Mouse (Mus musculus) left cerebral cortex, postnatal 36 days (tissue): ENCODE measurements at regions not wholly inside any gene's neighbourhood (a gene's known extent, or its start where the extent isn't known, plus 50 kb on each side); places are given as distances from the start of the nearest gene placed in this dataset.
"Not testable (repeated sequence)": the region's sequence is repeated elsewhere in the genome, so short reads cannot be mapped to it uniquely, and the experiment has no call there.

Experiments used
- DNase-seq, 2 experiments: peaks; one replicate each; pipeline ENCODE4 v3.0.0; 2021 to 2022; ENCODE audit warnings: low spot score in 2 of 2, mixed read lengths in 1 of 2
- intact Hi-C: fragments of 180-260 bp; cut with DNase I; formaldehyde crosslinking; loops from one replicate; pipeline ENCODE4 v1.15.1; 2025

DNA sequence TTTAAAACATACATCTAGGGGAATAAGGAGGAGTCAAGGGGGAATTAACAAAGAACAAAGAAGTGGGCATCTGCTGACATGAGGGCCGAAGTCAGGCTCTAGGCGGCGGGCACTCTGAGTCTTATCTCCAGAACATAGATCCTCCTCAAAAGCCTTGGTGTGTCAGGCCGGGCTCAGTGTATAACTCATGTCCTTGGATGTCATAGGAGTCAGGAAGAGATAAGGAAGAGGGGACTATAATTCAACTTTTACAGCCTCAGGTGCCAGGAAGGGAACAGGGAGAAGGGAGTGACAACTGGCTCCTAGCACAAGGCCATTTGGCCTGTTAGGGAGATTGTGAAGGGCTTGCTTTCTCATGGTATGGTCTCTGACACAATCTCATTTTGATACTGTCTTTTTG, 185.9 kb upstream of the Ube2e2 start:
- DNase-seq, intact Hi-C loops: not testable (repeated sequence)

DNA sequence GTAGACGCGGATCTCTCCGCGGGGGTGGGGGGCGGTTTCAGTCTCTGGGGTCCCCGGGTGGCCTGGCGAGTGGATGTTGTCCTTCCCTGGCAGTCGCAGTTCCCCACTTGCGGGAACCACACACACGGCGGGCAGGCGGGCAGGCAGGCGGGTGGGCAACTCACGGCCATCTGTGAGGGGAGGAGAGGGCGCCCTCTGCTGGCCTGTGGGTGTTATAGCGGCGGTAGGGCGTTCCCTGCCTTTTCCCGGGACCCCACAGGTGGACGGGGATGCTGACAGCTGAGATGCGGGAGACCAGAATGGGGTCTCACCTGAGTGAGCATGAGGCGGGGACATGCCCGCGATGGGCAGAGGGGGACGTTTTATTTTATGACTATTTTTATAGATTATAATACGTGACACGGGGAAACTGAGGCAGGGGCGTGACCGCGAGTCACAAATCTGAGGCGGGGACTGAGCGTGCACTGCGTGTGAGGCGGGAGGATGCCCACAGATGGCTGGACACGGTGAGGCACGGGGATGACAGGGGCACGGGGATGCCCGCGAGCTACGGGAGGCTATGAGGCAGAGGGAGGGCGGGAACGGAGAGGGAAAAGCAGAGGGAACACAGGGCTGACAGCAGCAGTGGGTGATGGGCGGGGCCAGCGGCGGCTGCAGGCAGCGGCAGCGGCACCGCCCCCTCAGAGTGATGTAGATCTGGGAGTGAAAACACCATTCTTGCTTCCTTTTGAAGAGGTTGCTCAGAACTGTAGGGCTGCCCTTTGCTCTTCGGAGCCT, 148.1 kb upstream of the Ube2e2 start:
- intact Hi-C loops: no loop called here
- DNase-seq: peak; percentile 56 to 57

DNA sequence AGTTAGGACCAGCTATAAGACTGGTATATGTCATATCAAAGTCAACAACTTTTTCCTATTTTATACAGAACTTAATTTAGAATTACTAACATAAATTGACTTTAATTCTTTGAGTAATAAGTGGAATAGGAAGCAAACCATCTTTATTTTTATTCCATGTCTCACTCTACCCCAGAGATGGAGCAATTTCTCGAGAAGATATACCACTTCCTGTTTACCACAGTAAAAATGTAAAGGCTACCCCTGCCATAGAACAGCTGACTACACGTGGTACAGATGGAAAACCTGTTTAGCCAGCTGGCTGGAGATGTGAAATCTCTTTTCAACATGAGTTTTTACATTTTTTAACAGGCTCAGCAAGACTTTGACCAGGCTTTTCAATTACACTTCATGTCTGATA, 126.0 kb upstream of the Ube2e2 start:
- DNase-seq: no peak
- intact Hi-C loops: no loop called here

DNA sequence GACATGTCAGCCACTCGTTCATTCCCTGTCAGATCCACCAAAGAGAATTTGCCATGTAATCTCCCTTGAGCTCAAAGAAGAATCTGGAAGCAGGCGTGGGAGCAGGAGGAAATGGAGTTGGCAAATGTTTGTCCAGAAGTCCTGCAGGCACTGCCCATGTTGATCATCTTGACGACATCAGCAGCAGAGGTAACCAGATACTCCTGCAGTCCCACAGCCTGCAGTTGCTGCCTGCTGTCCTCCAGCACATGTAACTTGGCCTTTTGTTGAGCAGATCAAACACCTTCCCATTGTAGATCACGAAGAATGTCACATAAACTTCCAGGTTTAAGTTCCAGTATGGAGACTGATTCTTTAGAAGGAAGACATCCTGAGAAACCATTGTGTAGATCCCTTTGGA, 121.3 kb upstream of the Ube2e2 start:
- intact Hi-C loops: loop anchor here (10.0 kb wide), 1 partner anchor 631 kb away; no protein-coding TSS in a partner anchor
- no peak for DNase-seq

DNA sequence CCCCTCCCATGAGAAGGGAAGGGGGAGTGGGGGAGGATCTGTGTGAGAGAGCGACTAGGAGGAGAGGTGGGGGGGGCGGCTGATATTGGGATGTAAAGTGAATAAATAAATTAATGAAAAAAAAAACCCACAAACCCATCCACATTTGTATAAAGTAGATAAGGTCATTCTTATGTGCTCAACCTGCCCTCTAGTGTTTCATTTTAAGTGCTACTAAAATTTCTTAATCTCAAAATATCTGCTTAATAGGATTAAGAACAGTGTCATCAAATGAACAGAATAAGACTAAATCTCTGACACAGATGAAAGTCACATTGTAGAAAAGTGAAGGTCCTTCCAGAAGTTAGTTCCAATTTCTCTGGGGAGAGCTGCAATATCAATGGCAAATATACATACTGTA, 119.5 kb upstream of the Ube2e2 start:
- intact Hi-C loops: loop anchor here (10.0 kb wide), 1 partner anchor 629 kb away; no protein-coding TSS in a partner anchor
- not testable (repeated sequence) for DNase-seq

DNA sequence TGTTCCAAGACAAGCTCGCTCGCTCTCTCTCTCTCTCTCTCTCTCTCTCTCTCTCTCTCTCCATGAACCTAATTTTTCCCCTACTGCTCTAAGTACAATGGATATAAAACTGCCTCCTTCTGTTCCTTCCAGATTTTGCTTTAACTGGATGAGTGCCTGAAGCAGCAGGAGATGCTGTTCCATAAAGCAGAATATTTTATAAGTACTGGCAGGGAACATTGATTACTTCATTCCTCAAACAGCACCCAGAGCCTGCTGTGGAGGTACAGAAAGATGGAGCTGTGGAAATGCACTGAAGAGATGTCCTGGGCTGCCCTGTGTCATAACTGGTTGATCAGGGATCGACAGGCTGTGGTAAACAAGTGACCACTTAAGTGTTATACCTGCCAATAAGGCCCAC, 89.8 kb upstream of the Ube2e2 start:
- intact Hi-C loops: no loop called here
- DNase-seq: peak in 1 of 2 experiments; percentile 14

DNA sequence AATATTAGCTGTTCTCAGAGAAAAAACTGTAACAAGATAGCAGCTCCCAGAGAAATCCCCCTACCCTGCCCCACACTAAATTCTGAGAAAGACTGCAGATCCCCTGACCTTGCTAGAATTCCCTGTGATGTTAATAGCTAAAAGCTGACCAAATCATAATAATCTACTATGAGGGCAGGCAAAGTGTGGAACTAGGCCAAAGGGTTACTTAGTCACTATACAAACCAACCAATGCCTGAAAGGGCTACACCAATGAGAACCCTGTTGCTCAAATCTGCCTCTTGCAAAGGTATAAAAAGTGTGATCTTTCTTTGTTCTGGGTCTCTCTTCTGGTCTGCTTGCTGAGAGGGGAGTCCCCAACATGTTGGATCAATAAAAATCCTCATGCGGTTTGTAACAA, 69.8 kb upstream of the Ube2e2 start:
- DNase-seq: no peak
- intact Hi-C loops: no loop called here

DNA sequence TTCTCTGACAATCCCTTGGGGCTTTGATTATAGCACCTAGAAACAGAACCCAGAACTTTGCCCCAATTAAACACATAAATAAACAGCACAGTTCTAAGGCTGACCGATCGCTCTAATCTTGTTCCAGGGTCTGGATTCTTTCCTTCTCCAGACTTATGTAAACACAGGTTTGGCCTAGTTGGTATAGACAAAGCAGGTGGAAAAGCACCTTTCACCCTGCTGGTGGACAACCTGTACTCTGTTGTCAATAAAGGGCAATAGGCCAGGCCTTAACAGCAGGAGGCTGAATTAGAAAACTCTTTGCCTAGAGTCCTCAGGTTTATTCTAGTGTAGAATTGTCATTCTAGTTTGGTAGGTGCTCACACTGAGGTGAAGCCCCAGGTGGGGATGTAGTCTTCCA, 69.2 kb upstream of the Ube2e2 start:
- no peak for DNase-seq
- intact Hi-C loops: no loop called here
